ENCODE assay signal across 27 mouse cellular contexts in genomic region chr16:13298991-13299390, GRCm38 (mm10). TPM values are rescaled to one million over a fixed set of nuclear protein-coding genes. Genes with fewer than 3 reads are reported as not detected.
DNase-seq lines count a peak whose midpoint lies in the region; ATAC-seq and TF ChIP-seq lines count a peak whose summit lies in the region.
"Had no signal": no experiment of that assay in that cellular context is flagged by ENCODE, and none has a peak within 500 bp of the region (broad histone marks: within the 10 kb centered on the region; RNA-seq: fewer than 3 reads in every experiment).

No protein-coding gene starts in this region.

- no peaks in the 10 kb centered on the region for H3K4me1 ChIP-seq in kidney, postnatal 0 days (replicated peaks; ENCODE audit: insufficient read depth, low read length)
- peaks cover 2% of the 10 kb centered on the region; the same call in 1 of the 2 replicates for H3K4me1 ChIP-seq in kidney, embryonic 15.5 days
- H3K4me1 ChIP-seq: forebrain, embryonic 10.5 days; hindbrain, embryonic 13.5 days; intestine, embryonic 15.5 days; limb, embryonic 12.5 days; neural tube, embryonic 15.5 days had no signal

- WGBS in kidney, postnatal 0 days, result 55% methylated on average over 2 of the region's 2 CpGs
- WGBS in kidney, embryonic 15.5 days, result 70% methylated on average over 2 of the region's 2 CpGs

- no peak overlapping the region for H3K9ac ChIP-seq in kidney, postnatal 0 days (ENCODE audit: low read depth, low read length)
- H3K9ac ChIP-seq in kidney, embryonic 15.5 days, result no peak overlapping the region
- H3K9ac ChIP-seq: forebrain, postnatal 0 days; hindbrain, embryonic 13.5 days; intestine, embryonic 15.5 days; limb, embryonic 12.5 days; neural tube, embryonic 15.5 days had no signal

- H3K4me2 ChIP-seq in kidney, postnatal 0 days (ENCODE audit: low read length), result no peak overlapping the region
- no peak overlapping the region for H3K4me2 ChIP-seq in kidney, embryonic 15.5 days
- H3K4me2 ChIP-seq: heart, embryonic 11.5 days; hindbrain, embryonic 13.5 days; intestine, embryonic 15.5 days; limb, embryonic 12.5 days; liver, embryonic 11.5 days; midbrain, embryonic 11.5 days; neural tube, embryonic 15.5 days had no signal

- TF ChIP-seq CTCF in kidney, postnatal 0 days (IDR thresholded peaks at IDR 0.05; ENCODE audit: low read depth), result no peak

- H3K27me3 ChIP-seq in kidney, postnatal 0 days (ENCODE audit: insufficient read depth, low read length), result no peaks in the 10 kb centered on the region
- no peaks in the 10 kb centered on the region for H3K27me3 ChIP-seq in kidney, embryonic 15.5 days
- H3K27me3 ChIP-seq: hindbrain, embryonic 13.5 days; intestine, embryonic 15.5 days; limb, embryonic 12.5 days; neural tube, embryonic 15.5 days had no signal

- H3K9me3 ChIP-seq in kidney, postnatal 0 days (replicated peaks; ENCODE audit: low read length), result no peaks in the 10 kb centered on the region
- no peaks in the 10 kb centered on the region for H3K9me3 ChIP-seq in kidney, embryonic 15.5 days (replicated peaks)
- H3K9me3 ChIP-seq: forebrain, embryonic 10.5 days; hindbrain, embryonic 13.5 days; intestine, embryonic 15.5 days; limb, embryonic 12.5 days; neural tube, embryonic 15.5 days had no signal

- DNase-seq in heart, adult 11 months, result peak; percentile 53
- no peak for DNase-seq in heart, adult 18-20 months
- peak; percentile 23 for DNase-seq in kidney, postnatal 0 days (ENCODE audit: low spot score)
- DNase-seq in thymus, postnatal 0 days (ENCODE audit: low spot score), result peak; percentile 6
- DNase-seq in thymus, postnatal 25 days, result no peak
- DNase-seq in naive thymus-derived CD4-positive, alpha-beta T cell, adult 2 months (ENCODE audit: low read depth), result peak; percentile 10
- DNase-seq in spleen, postnatal 10 days (ENCODE audit: low spot score in 2 of 2), result no peak
- DNase-seq: adrenal gland, postnatal 25 days; B cell, adult 2 months; cerebellum, adult 9-10 months; forebrain, postnatal 0 days; gastrocnemius, postnatal 36 days; heart, postnatal 36 days; kidney, postnatal 10 days; lung, adult 2 months; thymus, adult 18-20 months had no signal

- no peak overlapping the region for H3K4me3 ChIP-seq in kidney, postnatal 0 days (replicated peaks; ENCODE audit: low read depth, low read length)
- no peak overlapping the region for H3K4me3 ChIP-seq in kidney, embryonic 15.5 days (replicated peaks)
- H3K4me3 ChIP-seq: forebrain, embryonic 10.5 days; hindbrain, embryonic 13.5 days; intestine, embryonic 15.5 days; layer of hippocampus, adult 2 months; limb, embryonic 12.5 days; neural tube, embryonic 15.5 days had no signal

- no peak overlapping the region for H3K27ac ChIP-seq in kidney, postnatal 0 days
- no peak overlapping the region for H3K27ac ChIP-seq in kidney, embryonic 15.5 days
- H3K27ac ChIP-seq: forebrain, embryonic 10.5 days; hindbrain, embryonic 13.5 days; intestine, embryonic 15.5 days; limb, embryonic 12.5 days; macrophage; neural tube, embryonic 15.5 days had no signal

- H3K36me3 ChIP-seq in kidney, postnatal 0 days (ENCODE audit: insufficient read depth, low read length), result no peaks in the 10 kb centered on the region
- H3K36me3 ChIP-seq in kidney, embryonic 15.5 days, result peaks cover under 1% of the 10 kb centered on the region; the same call in 1 of the 2 replicates
- H3K36me3 ChIP-seq: hindbrain, embryonic 13.5 days; intestine, embryonic 15.5 days had no signal

- ATAC-seq in kidney, postnatal 0 days (replicated peaks; ENCODE audit: low FRiP score, low read depth), result no peak
- no peak for ATAC-seq in kidney, embryonic 15.5 days (replicated peaks; ENCODE audit: low FRiP score)
- ATAC-seq: forebrain, postnatal 0 days; intestine, embryonic 15.5 days had no signal

RNA-seq across cellular contexts. Expression of gene Mrtfb, which starts 42.7 kb away (rescaled TPM):
- 10 to 100 TPM; 17.8 to 23.0 TPM for total RNA-seq in heart, adult 18-20 months (2021)
- 17.5 and 19.8 TPM in 2 replicates for polyA plus RNA-seq in kidney, postnatal 0 days (2015; fragmentation: Nextera tagmentation; extraction: Ambion mirVana)
- 19.9 and 21.2 TPM in 2 replicates for polyA plus RNA-seq in kidney, embryonic 15.5 days (2015; fragmentation: Nextera tagmentation; extraction: Ambion mirVana)
- polyA plus RNA-seq in thymus, postnatal 0 days (2015; fragmentation: Nextera tagmentation; extraction: Ambion mirVana), result 12.0 and 14.4 TPM in 2 replicates

Comparison
In these comparisons a context has a peak if more than half of its experiments do, and no peak if none do; other contexts are left out.
1. DNase-seq: peak in heart, adult 11 months (single experiment), kidney, postnatal 0 days (single experiment), thymus, postnatal 0 days (single experiment) and naive thymus-derived CD4-positive, alpha-beta T cell, adult 2 months (single experiment); none in heart, adult 18-20 months (0 of 2), thymus, postnatal 25 days (single experiment) and spleen, postnatal 10 days (0 of 2).